ENCODE assay signal across 9 mouse cellular contexts in the genomic region with DNA sequence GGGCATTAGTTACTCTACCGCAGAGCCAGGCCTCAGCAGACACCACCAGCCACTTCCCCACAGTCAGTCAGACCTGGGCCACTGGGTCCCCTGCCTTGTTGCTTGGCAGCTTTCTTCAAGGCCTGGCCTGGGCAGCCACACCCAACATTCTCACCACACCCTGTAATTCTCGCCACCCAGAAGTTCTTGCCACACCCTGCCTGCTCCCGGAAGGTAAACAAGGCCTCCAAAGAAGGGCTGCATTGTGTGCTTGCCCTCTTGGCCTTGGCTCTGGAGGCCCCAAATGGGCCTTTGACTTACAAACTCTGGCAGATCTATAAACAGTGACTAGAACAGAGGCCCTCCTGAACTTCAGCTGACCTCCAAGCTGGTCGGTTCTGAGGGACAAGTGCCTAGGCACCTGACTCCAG.
A peak's percentile ranks its signal among the peaks of the same experiment; 100 is the strongest.
DNase-seq lines count a peak whose midpoint lies in the region; ATAC-seq lines count a peak whose summit lies in the region.
"Had no signal": no experiment of that assay in that cellular context is flagged by ENCODE, and none has a peak within 500 bp of the region (broad histone marks: within the 10 kb centered on the region; RNA-seq: fewer than 3 reads in every experiment).

No protein-coding gene starts in this region.

- H3K4me1 ChIP-seq in midbrain, embryonic 11.5 days (ENCODE audit: control insufficient read depth, insufficient read depth, low read length) = no peaks in the 10 kb centered on the region
- peaks cover 6% of the 10 kb centered on the region; the same call in 1 of the 2 replicates for H3K4me1 ChIP-seq in midbrain, embryonic 13.5 days (replicated peaks)
- peaks cover 30% of the 10 kb centered on the region for H3K4me1 ChIP-seq in embryonic facial prominence, embryonic 10.5 days
- peaks cover 46% of the 10 kb centered on the region for H3K4me1 ChIP-seq in lung, embryonic 15.5 days
- H3K4me1 ChIP-seq in stomach, embryonic 15.5 days = peaks cover 33% of the 10 kb centered on the region

- WGBS in midbrain, embryonic 11.5 days = 64% methylated on average over 4 of the region's 4 CpGs
- 72% methylated on average over 4 of the region's 4 CpGs for WGBS in midbrain, embryonic 13.5 days
- 45% methylated on average over 4 of the region's 4 CpGs for WGBS in embryonic facial prominence, embryonic 10.5 days
- whole genome bisulfite sequencing in lung, embryonic 15.5 days = 25% methylated on average over 4 of the region's 4 CpGs
- WGBS in stomach, embryonic 15.5 days = 28% methylated on average over 4 of the region's 4 CpGs

- no peaks in the 10 kb centered on the region for H3K9me3 ChIP-seq in midbrain, embryonic 11.5 days (ENCODE audit: control insufficient read depth, low read length)
- no peaks in the 10 kb centered on the region; the same call in 1 of the 2 replicates for H3K9me3 ChIP-seq in midbrain, embryonic 13.5 days
- peaks cover 4% of the 10 kb centered on the region; the same call in 1 of the 2 replicates for H3K9me3 ChIP-seq in embryonic facial prominence, embryonic 10.5 days
- no peaks in the 10 kb centered on the region for H3K9me3 ChIP-seq in lung, embryonic 15.5 days
- H3K9me3 ChIP-seq in stomach, embryonic 15.5 days = no peaks in the 10 kb centered on the region
- H3K9me3 ChIP-seq: neural tube, embryonic 12.5 days had no signal

- H3K27ac ChIP-seq in midbrain, embryonic 11.5 days (ENCODE audit: low read depth, low read length) = no peak overlapping the region
- no peak overlapping the region for H3K27ac ChIP-seq in midbrain, embryonic 13.5 days
- peak overlapping the region; percentile 57 for H3K27ac ChIP-seq in embryonic facial prominence, embryonic 10.5 days (replicated peaks)
- peak overlapping the region; percentile 79 for H3K27ac ChIP-seq in lung, embryonic 15.5 days
- peak overlapping the region; percentile 84 for H3K27ac ChIP-seq in stomach, embryonic 15.5 days
- H3K27ac ChIP-seq: neural tube, embryonic 12.5 days had no signal

- H3K36me3 ChIP-seq in midbrain, embryonic 11.5 days (ENCODE audit: control insufficient read depth, insufficient read depth, low read length) = no peaks in the 10 kb centered on the region
- no peaks in the 10 kb centered on the region for H3K36me3 ChIP-seq in midbrain, embryonic 13.5 days
- no peaks in the 10 kb centered on the region for H3K36me3 ChIP-seq in embryonic facial prominence, embryonic 10.5 days (replicated peaks)
- H3K36me3 ChIP-seq in lung, embryonic 15.5 days = no peaks in the 10 kb centered on the region
- H3K36me3 ChIP-seq in stomach, embryonic 15.5 days = no peaks in the 10 kb centered on the region
- H3K36me3 ChIP-seq: neural tube, embryonic 12.5 days had no signal

- ATAC-seq in midbrain, embryonic 11.5 days (ENCODE audit: low FRiP score) = 0 out of 2 replicates have a peak, but pooled peaks have one; percentile 30
- ATAC-seq in midbrain, embryonic 13.5 days = no peak
- peak; percentile 35; the same call in 1 of the 2 replicates for ATAC-seq in lung, embryonic 15.5 days (ENCODE audit: borderline replicate concordance, extremely low read depth, low FRiP score, low TSS enrichment)
- peak; percentile 80 for ATAC-seq in stomach, embryonic 15.5 days (ENCODE audit: insufficient read depth, low FRiP score, low read depth)

- H3K4me2 ChIP-seq in midbrain, embryonic 11.5 days = no peak overlapping the region
- H3K4me2 ChIP-seq in midbrain, embryonic 13.5 days (replicated peaks) = no peak overlapping the region
- no peak overlapping the region for H3K4me2 ChIP-seq in lung, embryonic 15.5 days
- H3K4me2 ChIP-seq in stomach, embryonic 15.5 days = no peak overlapping the region
- H3K4me2 ChIP-seq: neural tube, embryonic 12.5 days had no signal

- no peak overlapping the region for H3K4me3 ChIP-seq in midbrain, embryonic 11.5 days (ENCODE audit: low read depth, low read length)
- no peak overlapping the region for H3K4me3 ChIP-seq in midbrain, embryonic 13.5 days (replicated peaks)
- H3K4me3 ChIP-seq in embryonic facial prominence, embryonic 10.5 days = no peak overlapping the region
- H3K4me3 ChIP-seq in lung, embryonic 15.5 days = no peak overlapping the region
- no peak overlapping the region for H3K4me3 ChIP-seq in stomach, embryonic 15.5 days (replicated peaks)
- H3K4me3 ChIP-seq: neural tube, embryonic 12.5 days had no signal

- H3K27me3 ChIP-seq in midbrain, embryonic 11.5 days (ENCODE audit: control insufficient read depth, insufficient read depth, low read length) = no peaks in the 10 kb centered on the region
- no peaks in the 10 kb centered on the region for H3K27me3 ChIP-seq in midbrain, embryonic 13.5 days
- no peaks in the 10 kb centered on the region for H3K27me3 ChIP-seq in embryonic facial prominence, embryonic 10.5 days (replicated peaks; ENCODE audit: low read depth, poor library complexity, severe bottlenecking)
- no peaks in the 10 kb centered on the region for H3K27me3 ChIP-seq in lung, embryonic 15.5 days
- no peaks in the 10 kb centered on the region for H3K27me3 ChIP-seq in stomach, embryonic 15.5 days (replicated peaks)
- H3K27me3 ChIP-seq: neural tube, embryonic 12.5 days had no signal

- no peak overlapping the region for H3K9ac ChIP-seq in midbrain, embryonic 11.5 days (ENCODE audit: low read length)
- no peak overlapping the region for H3K9ac ChIP-seq in midbrain, embryonic 13.5 days (replicated peaks)
- H3K9ac ChIP-seq in lung, embryonic 15.5 days = no peak overlapping the region
- H3K9ac ChIP-seq in stomach, embryonic 15.5 days = no peak overlapping the region
- H3K9ac ChIP-seq: neural tube, embryonic 12.5 days had no signal

- no peak for DNase-seq in midbrain, embryonic 11.5 days (ENCODE audit: low spot score, missing footprints)
- DNase-seq in embryonic facial prominence, embryonic 10.5 days (ENCODE audit: low spot score) = peak; percentile 38
- peak; percentile 36 for DNase-seq in kidney, adult 18-20 months
- no peak for DNase-seq in frontal cortex, postnatal 14 days (ENCODE audit: low spot score in 2 of 2)
- no peak for DNase-seq in cerebellum, postnatal 36 days

Comparison
In these comparisons a context has a peak if more than half of its experiments do, and no peak if none do; other contexts are left out.
1. DNase-seq: peak in embryonic facial prominence, embryonic 10.5 days (single experiment) and kidney, adult 18-20 months (single experiment); none in midbrain, embryonic 11.5 days (single experiment), frontal cortex, postnatal 14 days (0 of 2) and cerebellum, postnatal 36 days (0 of 2).
2. H3K27ac ChIP-seq: peak in embryonic facial prominence, embryonic 10.5 days (single experiment), lung, embryonic 15.5 days (single experiment) and stomach, embryonic 15.5 days (single experiment); none in midbrain, embryonic 11.5 days (single experiment) and midbrain, embryonic 13.5 days (single experiment).